Mouse (Mus musculus) neural tube, embryonic 12.5 days (tissue): ENCODE measurements at regions not wholly inside any gene's neighbourhood (a gene's known extent, or its start where the extent isn't known, plus 50 kb on each side); places are given as distances from the start of the nearest gene placed in this dataset.

Experiments used
- ATAC-seq: fragments of 200-750 bp; cut with Nextera tagmentation; 2 replicates; pipeline ENCODE4 v1.8.0; 2017; ENCODE audit warnings: low read depth, mild to moderate bottlenecking, moderate TSS enrichment, moderate library complexity; ENCODE audit not compliant: low FRiP score
- H3K27ac ChIP-seq: fragments of 300-500 bp; sonication (generic); 2 replicates; pipeline ENCODE4 v1.5.1; 2016
- H3K27me3 ChIP-seq: fragments of 300-500 bp; sonication (generic); replicated peaks from 2 replicates; pipeline ENCODE4 v1.6.1; 2016; ENCODE audit warnings: mild to moderate bottlenecking
- H3K36me3 ChIP-seq: fragments of 300-500 bp; sonication (generic); 2 replicates; pipeline ENCODE4 v1.6.1; 2016; ENCODE audit warnings: mild to moderate bottlenecking
- H3K4me1 ChIP-seq: fragments of 300-500 bp; sonication (generic); 2 replicates; pipeline ENCODE4 v1.6.1; 2016
- H3K4me2 ChIP-seq: fragments of 300-500 bp; sonication (generic); replicated peaks from 2 replicates; pipeline ENCODE4 v1.6.1; 2016; ENCODE audit warnings: mild to moderate bottlenecking
- H3K4me3 ChIP-seq: fragments of 300-500 bp; sonication (generic); 2 replicates; pipeline ENCODE4 v1.5.1; 2016
- H3K9ac ChIP-seq: fragments of 300-500 bp; sonication (generic); 2 replicates; pipeline ENCODE4 v1.6.1; 2016; ENCODE audit warnings: mild to moderate bottlenecking
- H3K9me3 ChIP-seq: fragments of 300-500 bp; sonication (generic); 2 replicates; pipeline ENCODE4 v1.6.1; 2016; ENCODE audit warnings: mild to moderate bottlenecking
- WGBS: fragments of 180-500 bp; shearing (Covaris S2); methylation state at CpG from one replicate; pipeline ENCODE4 v1.1.7; 2016; 5-methylcytosine and 5-hydroxymethylcytosine counted together

GRCm38 (mm10) chr10:6685308-6686080 is 72.8 kb upstream of the Oprm1 start:
- Histone ChIP-seq H3K4me1 (no peaks in the 10 kb centered on the region), H3K4me2 (no peak overlapping the region), H3K36me3 (no peaks in the 10 kb centered on the region), H3K9me3 (no peaks in the 10 kb centered on the region), H3K4me3 (no peak overlapping the region), H3K27ac (no peak overlapping the region), H3K27me3 (no peaks in the 10 kb centered on the region), H3K9ac (no peak overlapping the region)
- WGBS: 81% methylated on average over 11 of the region's 11 CpGs
- ATAC-seq: no peak

- no peaks in the 10 kb centered on the region for H3K9me3 ChIP-seq
- ATAC-seq: no peak
- no peak overlapping the region for H3K9ac ChIP-seq
- no peaks in the 10 kb centered on the region for H3K4me1 ChIP-seq
- no peaks in the 10 kb centered on the region for H3K36me3 ChIP-seq
- no peak overlapping the region for H3K4me2 ChIP-seq
- no peak overlapping the region for H3K27ac ChIP-seq
- WGBS: 84% methylated on average over 1 of the region's 1 CpGs
- no peaks in the 10 kb centered on the region for H3K27me3 ChIP-seq
- no peak overlapping the region for H3K4me3 ChIP-seq
These were observed 72.2 kb upstream of the Oprm1 start for GRCm38 (mm10) chr10:6686081-6686474.
